Mouse (Mus musculus) brain, adult 2 months (tissue): Measurements from ENCODE around the gene Sirt6.

Source experiments
- DNase-seq: peaks from one replicate; pipeline ENCODE4 v3.0.0; 2011; ENCODE audit warnings: low read depth, low spot score

The Sirt6 gene

GRCm38 (mm10) chr10:81595599-81595998 is 32.0 kb downstream of the Sirt6 start:
- peak; percentile 43 for DNase-seq

DNA sequence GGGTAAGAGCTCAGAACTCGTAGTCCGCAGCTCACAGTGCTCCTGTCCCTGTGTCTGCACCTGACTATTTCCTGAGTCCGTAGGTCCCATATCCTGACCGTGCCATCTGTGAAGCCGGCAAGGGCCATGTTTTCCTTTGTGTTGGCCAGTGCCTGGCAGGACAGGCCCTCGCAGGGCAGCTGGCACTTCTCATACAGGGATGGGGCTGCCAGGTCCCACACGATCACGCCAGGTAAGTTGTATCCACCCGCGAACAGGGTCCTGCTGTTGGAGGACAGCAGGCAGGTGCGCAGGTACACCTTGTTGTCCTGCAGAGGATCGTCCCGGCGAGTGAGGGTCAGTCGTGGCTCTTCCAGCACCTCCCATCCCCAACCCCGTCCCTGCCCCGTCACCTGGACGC is 33.7 kb downstream of the Sirt6 start:
- peak; percentile 69 for DNase-seq

DNA sequence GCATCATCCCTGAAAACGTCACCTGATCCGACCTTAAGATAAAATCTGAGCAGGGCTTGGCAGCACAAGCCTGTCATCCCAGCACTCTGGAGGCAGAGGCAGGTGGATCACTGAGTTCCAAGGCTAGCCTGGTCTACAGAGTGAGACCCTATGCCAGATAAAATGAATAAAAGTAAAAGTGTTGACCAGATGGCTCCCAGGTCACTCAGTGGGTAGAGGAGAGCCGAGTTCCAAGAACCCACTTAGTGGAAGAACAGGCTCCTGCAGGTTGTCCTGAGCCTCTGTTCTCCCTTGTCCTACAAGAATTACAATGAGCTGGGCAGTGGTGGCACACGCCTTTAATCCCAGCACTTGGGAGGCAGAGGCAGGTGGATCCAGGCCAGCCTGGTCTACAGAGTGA is 34.4 kb downstream of the Sirt6 start:
- no peak for DNase-seq

GRCm38 (mm10) chr10:81592631-81593030 is 35.0 kb downstream of the Sirt6 start:
- DNase-seq: no peak

DNA sequence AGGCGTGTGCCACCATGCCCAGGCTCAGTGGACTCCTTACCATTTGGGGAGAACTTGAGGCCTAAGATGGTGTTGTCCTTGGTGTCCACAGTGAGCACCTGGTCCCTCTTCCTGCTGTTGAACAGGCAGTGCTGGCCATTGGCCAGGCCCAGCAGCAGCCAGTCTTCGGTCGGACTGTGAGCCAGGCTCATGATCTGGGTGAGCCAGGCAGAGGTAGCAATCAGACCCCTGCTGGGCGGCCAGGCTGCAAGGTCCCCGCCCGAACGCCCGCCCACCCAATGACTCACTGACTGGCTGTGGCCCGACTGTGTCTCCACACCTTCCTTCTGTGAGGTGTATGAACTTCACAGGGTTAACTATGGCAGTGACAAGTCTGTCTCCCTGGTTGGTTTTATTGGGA is 35.8 kb downstream of the Sirt6 start:
- peak; percentile 53 for DNase-seq

DNA sequence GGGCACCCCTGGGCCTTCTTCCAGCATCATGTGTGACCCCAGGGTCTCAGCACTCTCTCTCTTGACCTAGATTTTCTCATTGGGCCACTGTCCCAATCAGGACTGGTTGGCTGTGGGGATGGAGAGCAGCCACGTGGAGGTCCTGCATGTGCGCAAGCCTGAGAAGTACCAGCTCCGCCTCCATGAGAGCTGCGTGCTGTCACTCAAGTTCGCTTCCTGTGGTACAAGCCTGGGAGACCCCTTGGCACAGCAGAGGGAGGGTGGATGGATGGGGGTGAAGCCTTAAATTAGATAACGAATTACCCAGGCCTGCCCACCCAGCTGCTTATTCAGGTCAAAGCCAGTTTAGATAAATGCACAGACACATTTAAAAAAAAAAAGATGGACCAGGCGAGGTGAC is 38.9 kb downstream of the Sirt6 start:
- DNase-seq: no peak

DNA sequence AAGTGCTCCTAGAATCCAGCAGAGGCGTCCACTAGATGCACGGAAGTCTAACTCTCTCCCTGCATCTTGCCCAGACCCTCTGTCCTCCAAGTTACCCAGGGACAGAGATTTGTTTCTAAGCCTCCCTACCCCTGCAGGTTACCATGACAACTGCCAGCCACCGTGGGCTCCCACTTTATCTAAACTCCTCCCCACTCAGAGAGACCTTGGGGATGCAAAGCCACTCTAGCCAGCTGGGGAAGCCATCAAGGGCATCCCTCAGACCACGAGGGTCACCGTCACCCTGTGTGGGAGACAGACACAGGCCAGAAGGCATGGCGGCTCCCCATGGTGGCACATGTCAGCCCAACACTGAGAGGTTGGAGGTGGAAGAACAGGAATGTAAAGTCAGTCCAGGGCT is 44.2 kb downstream of the Sirt6 start:
- no peak for DNase-seq

DNA sequence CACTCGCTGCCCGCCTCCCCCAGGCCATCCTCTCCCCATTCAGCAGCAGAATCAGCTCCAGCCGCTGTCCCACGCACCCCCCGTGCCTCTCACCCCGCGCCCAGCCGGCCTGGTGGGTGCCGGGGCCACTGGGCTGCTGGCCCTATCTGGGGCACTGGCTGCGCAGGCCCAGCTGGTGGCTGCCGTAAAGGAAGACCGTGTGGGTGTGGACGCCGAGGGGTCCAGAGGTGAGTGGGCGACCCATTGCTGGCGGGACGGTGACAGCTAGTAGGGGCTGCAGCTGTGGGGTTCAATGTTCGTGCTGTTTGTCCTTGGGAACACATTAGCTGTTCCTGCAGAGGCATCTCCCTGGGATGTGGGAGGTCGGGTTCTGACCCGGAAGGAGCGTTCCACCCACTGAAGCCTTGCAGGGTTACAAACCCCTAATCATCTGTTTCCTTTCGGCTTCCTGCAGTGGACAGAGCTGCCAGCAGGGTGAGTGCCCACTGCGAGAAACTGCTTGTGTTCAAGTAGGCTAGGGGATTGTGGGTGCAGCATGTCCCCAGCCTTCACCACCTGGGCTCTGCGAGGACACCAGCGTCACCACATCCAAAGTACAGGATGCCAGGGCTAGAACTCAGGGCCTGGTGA is 47.0 kb downstream of the Sirt6 start:
- no peak for DNase-seq

- DNase-seq: peak; percentile 64
These were observed 47.6 kb downstream of the Sirt6 start for GRCm38 (mm10) chr10:81579967-81580366.

DNA sequence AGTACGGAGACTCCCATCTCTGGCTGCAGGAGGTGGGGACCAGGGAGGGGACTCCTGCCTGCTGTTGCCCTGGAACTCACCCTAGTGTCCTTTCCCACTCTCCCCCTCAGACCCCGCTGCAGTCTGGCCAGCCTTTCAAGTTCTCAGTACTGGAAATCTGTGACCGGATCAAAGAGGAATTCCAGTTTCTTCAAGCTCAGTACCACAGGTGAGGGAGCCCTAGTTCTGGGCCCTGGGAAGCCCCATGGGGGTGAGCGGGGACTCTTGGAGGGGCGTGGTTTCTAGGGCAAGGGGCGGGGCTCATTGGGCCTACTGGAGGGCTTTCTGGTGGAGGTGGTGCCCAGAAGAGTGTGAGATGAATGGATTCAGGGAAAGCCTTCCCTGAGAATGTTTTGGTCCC is 51.9 kb downstream of the Sirt6 start:
- no peak for DNase-seq

DNA sequence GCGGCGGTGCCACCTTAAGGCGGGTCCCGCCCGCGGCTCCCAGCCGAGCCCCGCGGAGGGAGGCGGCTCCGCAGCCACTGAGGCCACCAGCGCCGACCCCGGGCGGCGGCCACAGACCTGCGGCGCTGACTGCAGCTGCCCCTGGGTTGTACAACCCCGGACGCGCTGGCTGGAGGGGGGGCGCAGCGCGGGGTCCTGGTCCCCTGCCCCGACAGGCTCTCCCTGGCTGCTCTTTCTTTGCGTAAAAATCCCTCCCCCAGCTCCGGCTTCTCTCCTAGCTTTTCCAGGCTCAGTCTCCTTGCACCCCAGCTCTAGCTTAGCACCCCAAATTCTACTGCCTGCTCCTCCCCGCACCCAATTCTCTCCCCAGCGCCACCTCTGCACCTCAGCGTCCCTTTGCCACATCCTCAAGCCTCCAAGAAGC is 52.4 kb downstream of the Sirt6 start:
- peak; percentile 63 for DNase-seq

GRCm38 (mm10) chr10:81574081-81575056 is 53.2 kb downstream of the Sirt6 start, which contains the start of gene Tle2:
Gene Tle2, plus strand, starts transcription at chr10:81574561.
- peak; percentile 67 for DNase-seq

GRCm38 (mm10) chr10:81572975-81573374 is 54.6 kb downstream of the Sirt6 start:
- no peak for DNase-seq

DNA sequence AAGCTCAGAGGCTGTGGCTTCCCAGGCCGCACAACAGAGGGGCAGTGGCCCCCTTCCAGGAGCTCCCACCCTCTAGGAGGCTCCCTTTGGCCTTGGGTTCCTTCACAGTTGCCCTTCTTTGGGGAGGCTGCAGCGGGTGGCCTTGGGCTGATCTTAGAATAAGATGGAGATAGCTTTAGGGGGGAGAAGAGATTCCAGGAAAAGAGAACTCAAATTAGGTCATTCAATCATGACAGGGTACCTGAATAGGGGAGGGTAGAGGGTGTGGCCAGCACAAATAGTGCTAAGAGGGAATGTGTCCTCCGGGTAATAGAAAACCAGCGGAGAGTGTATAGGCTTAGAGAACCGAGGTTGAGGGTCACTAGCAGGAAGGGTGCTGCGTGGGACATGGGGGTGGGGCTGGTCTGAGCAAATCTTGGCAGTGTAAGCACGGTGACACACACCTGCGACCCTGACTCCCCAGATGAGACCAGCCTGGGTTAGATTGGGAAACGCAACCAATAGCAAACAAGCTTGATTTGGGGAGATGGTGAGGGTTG is 55.4 kb downstream of the Sirt6 start:
- no peak for DNase-seq
